In genomic region chr12:103376774-103377173, GRCm38 (mm10) we compare ENCODE assay signal across 16 mouse cellular contexts. TPM values are rescaled to one million over a fixed set of nuclear protein-coding genes. Genes with fewer than 3 reads are reported as not detected.
DNase-seq lines count a peak whose midpoint lies in the region; ATAC-seq and TF ChIP-seq lines count a peak whose summit lies in the region.
"Had no signal": no experiment of that assay in that cellular context is flagged by ENCODE, and none has a peak within 500 bp of the region (broad histone marks: within the 10 kb centered on the region; RNA-seq: fewer than 3 reads in every experiment).

No protein-coding gene starts in this region.

- TF ChIP-seq POLR2A in cortical plate, adult 2 months (IDR thresholded peaks at IDR 0.05; ENCODE audit: extremely low read depth, insufficient read depth, low read length), result 0 out of 2 replicates have a peak, but pooled peaks have one; percentile 12
- TF ChIP-seq POLR2A in cerebellum, adult 2 months (IDR thresholded peaks at IDR 0.05; ENCODE audit: borderline replicate concordance, insufficient read depth, low read length), result no peak

- no peak overlapping the region for H3K9ac ChIP-seq in heart, embryonic 16.5 days (ENCODE audit: low read length)
- no peak overlapping the region for H3K9ac ChIP-seq in midbrain, embryonic 16.5 days (ENCODE audit: low read depth, low read length)
- H3K9ac ChIP-seq in midbrain, embryonic 14.5 days (replicated peaks; ENCODE audit: low read length), result no peak overlapping the region
- no peak overlapping the region for H3K9ac ChIP-seq in limb, embryonic 15.5 days
- H3K9ac ChIP-seq: embryonic facial prominence, embryonic 12.5 days had no signal

- no peaks in the 10 kb centered on the region for H3K4me1 ChIP-seq in heart, embryonic 16.5 days (ENCODE audit: control insufficient read depth, insufficient read depth, low read length)
- H3K4me1 ChIP-seq in midbrain, embryonic 16.5 days (ENCODE audit: control insufficient read depth, insufficient read depth, low read length), result no peaks in the 10 kb centered on the region
- no peaks in the 10 kb centered on the region for H3K4me1 ChIP-seq in midbrain, embryonic 14.5 days (ENCODE audit: control insufficient read depth, insufficient read depth, low read length)
- H3K4me1 ChIP-seq in cortical plate, adult 2 months (ENCODE audit: control insufficient read depth, insufficient read depth, low read length), result peaks cover 3% of the 10 kb centered on the region
- H3K4me1 ChIP-seq in limb, embryonic 15.5 days, result no peaks in the 10 kb centered on the region
- no peaks in the 10 kb centered on the region for H3K4me1 ChIP-seq in cerebellum, adult 2 months (ENCODE audit: control insufficient read depth, insufficient read depth, low read length)
- H3K4me1 ChIP-seq: embryonic facial prominence, embryonic 12.5 days had no signal

- TF ChIP-seq CTCF in cortical plate, adult 2 months (IDR thresholded peaks at IDR 0.05; ENCODE audit: extremely low read depth, insufficient read depth, low read length), result no peak
- TF ChIP-seq CTCF in cerebellum, adult 2 months (IDR thresholded peaks at IDR 0.05; ENCODE audit: borderline replicate concordance, insufficient read depth, low read depth, low read length), result no peak

- WGBS in heart, embryonic 16.5 days, result 33% methylated on average over 4 of the region's 4 CpGs
- WGBS in midbrain, embryonic 16.5 days, result 66% methylated on average over 4 of the region's 4 CpGs
- 74% methylated on average over 4 of the region's 4 CpGs for WGBS in midbrain, embryonic 14.5 days
- WGBS in limb, embryonic 15.5 days, result 52% methylated on average over 4 of the region's 4 CpGs
- WGBS in cerebellum, adult 2 months, result 24% methylated on average over 4 of the region's 4 CpGs

- ATAC-seq in heart, embryonic 16.5 days (replicated peaks; ENCODE audit: extremely low read depth, insufficient read depth, low FRiP score), result peak; percentile 39; the same call in 1 of the 2 replicates
- ATAC-seq in midbrain, embryonic 16.5 days, result 0 out of 2 replicates have a peak, but pooled peaks have one; percentile 36
- no peak for ATAC-seq in midbrain, embryonic 14.5 days (ENCODE audit: low FRiP score, low TSS enrichment)
- 0 out of 2 replicates have a peak, but pooled peaks have one; percentile 15 for ATAC-seq in limb, embryonic 15.5 days (ENCODE audit: insufficient number of reproducible peaks, low FRiP score, low TSS enrichment, low read depth)

- no peaks in the 10 kb centered on the region for H3K27me3 ChIP-seq in heart, embryonic 16.5 days (ENCODE audit: control insufficient read depth, insufficient read depth, low read length)
- no peaks in the 10 kb centered on the region for H3K27me3 ChIP-seq in midbrain, embryonic 16.5 days (ENCODE audit: control insufficient read depth, insufficient read depth, low read depth, low read length)
- no peaks in the 10 kb centered on the region for H3K27me3 ChIP-seq in midbrain, embryonic 14.5 days (ENCODE audit: control insufficient read depth, insufficient read depth, low read length)
- H3K27me3 ChIP-seq in limb, embryonic 15.5 days, result no peaks in the 10 kb centered on the region
- H3K27me3 ChIP-seq in cerebellum, adult 2 months (ENCODE audit: control insufficient read depth, insufficient read depth, low read length), result no peaks in the 10 kb centered on the region
- H3K27me3 ChIP-seq: embryonic facial prominence, embryonic 12.5 days had no signal

- no peak overlapping the region for H3K27ac ChIP-seq in heart, embryonic 16.5 days (ENCODE audit: low read length)
- H3K27ac ChIP-seq in midbrain, embryonic 16.5 days (ENCODE audit: low read length), result no peak overlapping the region
- H3K27ac ChIP-seq in midbrain, embryonic 14.5 days (replicated peaks; ENCODE audit: low read depth, low read length), result no peak overlapping the region
- peak overlapping the region; percentile 27; the same call in 1 of the 2 replicates for H3K27ac ChIP-seq in cortical plate, adult 2 months (ENCODE audit: insufficient read depth, low read length)
- no peak overlapping the region for H3K27ac ChIP-seq in limb, embryonic 15.5 days
- no peak overlapping the region for H3K27ac ChIP-seq in cerebellum, adult 2 months (ENCODE audit: insufficient read depth, low read length)
- H3K27ac ChIP-seq: embryonic facial prominence, embryonic 12.5 days; gastrocnemius, adult 2 months had no signal

- H3K4me2 ChIP-seq in heart, embryonic 16.5 days (ENCODE audit: low read depth, low read length), result no peak overlapping the region
- no peak overlapping the region for H3K4me2 ChIP-seq in midbrain, embryonic 16.5 days (ENCODE audit: low read length)
- no peak overlapping the region for H3K4me2 ChIP-seq in midbrain, embryonic 14.5 days (ENCODE audit: low read length)
- H3K4me2 ChIP-seq in limb, embryonic 15.5 days, result no peak overlapping the region
- H3K4me2 ChIP-seq: embryonic facial prominence, embryonic 12.5 days had no signal

- H3K36me3 ChIP-seq in heart, embryonic 16.5 days (ENCODE audit: control insufficient read depth, insufficient read depth), result no peaks in the 10 kb centered on the region
- no peaks in the 10 kb centered on the region for H3K36me3 ChIP-seq in midbrain, embryonic 16.5 days (ENCODE audit: control insufficient read depth, insufficient read depth, low read length)
- no peaks in the 10 kb centered on the region for H3K36me3 ChIP-seq in midbrain, embryonic 14.5 days (ENCODE audit: control insufficient read depth, insufficient read depth, low read length)
- no peaks in the 10 kb centered on the region for H3K36me3 ChIP-seq in limb, embryonic 15.5 days
- H3K36me3 ChIP-seq: embryonic facial prominence, embryonic 12.5 days had no signal

- H3K4me3 ChIP-seq in heart, embryonic 16.5 days (ENCODE audit: low read length), result no peak overlapping the region
- H3K4me3 ChIP-seq in midbrain, embryonic 16.5 days (ENCODE audit: low read depth, low read length), result no peak overlapping the region
- no peak overlapping the region for H3K4me3 ChIP-seq in midbrain, embryonic 14.5 days (replicated peaks; ENCODE audit: low read depth, low read length)
- H3K4me3 ChIP-seq in cortical plate, adult 2 months (ENCODE audit: insufficient read depth, low read length), result no peak overlapping the region
- no peak overlapping the region for H3K4me3 ChIP-seq in limb, embryonic 15.5 days
- H3K4me3 ChIP-seq in cerebellum, adult 2 months (replicated peaks; ENCODE audit: insufficient read depth, low read depth, low read length), result no peak overlapping the region
- H3K4me3 ChIP-seq: embryonic facial prominence, embryonic 12.5 days; gastrocnemius, adult 2 months had no signal

- no peaks in the 10 kb centered on the region for H3K9me3 ChIP-seq in heart, embryonic 16.5 days (replicated peaks; ENCODE audit: control insufficient read depth, low read length)
- H3K9me3 ChIP-seq in midbrain, embryonic 16.5 days (replicated peaks; ENCODE audit: control insufficient read depth, low read length, poor library complexity, severe bottlenecking), result no peaks in the 10 kb centered on the region; the same call in 1 of the 2 replicates
- no peaks in the 10 kb centered on the region for H3K9me3 ChIP-seq in midbrain, embryonic 14.5 days (ENCODE audit: control insufficient read depth, low read length)
- no peaks in the 10 kb centered on the region for H3K9me3 ChIP-seq in limb, embryonic 15.5 days
- H3K9me3 ChIP-seq: embryonic facial prominence, embryonic 12.5 days had no signal

- intact Hi-C loops in heart, postnatal 14 days (cut with DNase I), result no loop called here

- DNase-seq in heart, postnatal 14 days, result no peak
- no peak for DNase-seq in midbrain, embryonic 14.5 days
- no peak for DNase-seq in testis, postnatal 10 days (ENCODE audit: low spot score)
- no peak for DNase-seq in cerebellum, adult 2 months
- DNase-seq: adrenal gland, postnatal 36 days; cerebellum, adult 9-11 months; gastrocnemius, adult 2 months; heart, postnatal 10 days; kidney, adult 8-10 months; lung, adult 18-20 months; thymus, postnatal 14 days had no signal

RNA-seq across cellular contexts. Expression of gene Otub2, which starts 11.7 kb away (rescaled TPM):
- 9.9 and 11.7 TPM in 2 replicates for polyA plus RNA-seq in heart, embryonic 16.5 days (2015; fragmentation: Nextera tagmentation; extraction: Ambion mirVana)
- 1 to 10 TPM; 3.6 to 4.0 TPM for total RNA-seq in heart, postnatal 14 days (2021)
- polyA plus RNA-seq in midbrain, embryonic 16.5 days (2015; fragmentation: Nextera tagmentation; extraction: Ambion mirVana), result 23.5 and 24.4 TPM in 2 replicates
- polyA plus RNA-seq in midbrain, embryonic 14.5 days (2014; fragmentation: Nextera tagmentation; extraction: Ambion mirVana), result 22.9 and 26.3 TPM in 2 replicates
- 28.2 and 28.5 TPM in 2 replicates for polyA plus RNA-seq in cortical plate, adult 2 months (2012; rRNA removed)
- 9.8 and 10.8 TPM in 2 replicates for polyA plus RNA-seq in limb, embryonic 15.5 days (2015; fragmentation: Nextera tagmentation; extraction: Ambion mirVana)
- 10.6 and 11.6 TPM in 2 replicates for polyA plus RNA-seq in cerebellum, adult 2 months (2012; rRNA removed)

RNA-seq across cellular contexts. Expression of gene Asb2, which starts 21.0 kb away (rescaled TPM):
- 253 and 264 TPM in 2 replicates for polyA plus RNA-seq in heart, embryonic 16.5 days (2015; fragmentation: Nextera tagmentation; extraction: Ambion mirVana)
- 100 to 1,000 TPM; 470 to 485 TPM for total RNA-seq in heart, postnatal 14 days (2021)
- polyA plus RNA-seq in midbrain, embryonic 16.5 days (2015; fragmentation: Nextera tagmentation; extraction: Ambion mirVana), result 0.80 and 0.82 TPM in 2 replicates
- polyA plus RNA-seq in midbrain, embryonic 14.5 days (2014; fragmentation: Nextera tagmentation; extraction: Ambion mirVana), result 0.39 and 0.46 TPM in 2 replicates
- polyA plus RNA-seq in cortical plate, adult 2 months (2012; rRNA removed), result 3.2 and 4.1 TPM in 2 replicates
- polyA plus RNA-seq in limb, embryonic 15.5 days (2015; fragmentation: Nextera tagmentation; extraction: Ambion mirVana), result 5.9 and 18.6 TPM in 2 replicates
- polyA plus RNA-seq in cerebellum, adult 2 months (2012; rRNA removed), result 2.1 and 2.7 TPM in 2 replicates

RNA-seq across cellular contexts. Expression of gene 9330161L09Rik, which starts 30.8 kb away (rescaled TPM):
- 0.15 and 0.38 TPM in 2 replicates for polyA plus RNA-seq in heart, embryonic 16.5 days (2015; fragmentation: Nextera tagmentation; extraction: Ambion mirVana)
- total RNA-seq in heart, postnatal 14 days (2021), result 1 to 10 TPM in 1 of 2 experiments, under 1 TPM in 1; 0.48 to 1.3 TPM
- 1.2 and 1.4 TPM in 2 replicates for polyA plus RNA-seq in midbrain, embryonic 16.5 days (2015; fragmentation: Nextera tagmentation; extraction: Ambion mirVana)
- polyA plus RNA-seq in midbrain, embryonic 14.5 days (2014; fragmentation: Nextera tagmentation; extraction: Ambion mirVana), result 1.6 and 2.2 TPM in 2 replicates
- 0.85 and 1.3 TPM in 2 replicates for polyA plus RNA-seq in cortical plate, adult 2 months (2012; rRNA removed)
- 0.29 and 0.30 TPM in 2 replicates for polyA plus RNA-seq in limb, embryonic 15.5 days (2015; fragmentation: Nextera tagmentation; extraction: Ambion mirVana)
- 2.3 and 3.2 TPM in 2 replicates for polyA plus RNA-seq in cerebellum, adult 2 months (2012; rRNA removed)

RNA-seq across cellular contexts. Expression of gene Ddx24, which starts 48.9 kb away (rescaled TPM):
- polyA plus RNA-seq in heart, embryonic 16.5 days (2015; fragmentation: Nextera tagmentation; extraction: Ambion mirVana), result 59.7 and 66.9 TPM in 2 replicates
- 10 to 100 TPM; 78.8 to 86.6 TPM for total RNA-seq in heart, postnatal 14 days (2021)
- 150 and 155 TPM in 2 replicates for polyA plus RNA-seq in midbrain, embryonic 16.5 days (2015; fragmentation: Nextera tagmentation; extraction: Ambion mirVana)
- 112 and 140 TPM in 2 replicates for polyA plus RNA-seq in midbrain, embryonic 14.5 days (2014; fragmentation: Nextera tagmentation; extraction: Ambion mirVana)
- polyA plus RNA-seq in cortical plate, adult 2 months (2012; rRNA removed), result 160 and 162 TPM in 2 replicates
- 91.4 and 94.7 TPM in 2 replicates for polyA plus RNA-seq in limb, embryonic 15.5 days (2015; fragmentation: Nextera tagmentation; extraction: Ambion mirVana)
- polyA plus RNA-seq in cerebellum, adult 2 months (2012; rRNA removed), result 184 and 187 TPM in 2 replicates

RNA-seq across cellular contexts. Expression of gene Ifi27, which starts 57.2 kb away (rescaled TPM):
- 43.2 and 48.3 TPM in 2 replicates for polyA plus RNA-seq in heart, embryonic 16.5 days (2015; fragmentation: Nextera tagmentation; extraction: Ambion mirVana)
- total RNA-seq in heart, postnatal 14 days (2021), result 10 to 100 TPM; 49.7 to 84.1 TPM
- 10.0 and 12.3 TPM in 2 replicates for polyA plus RNA-seq in midbrain, embryonic 16.5 days (2015; fragmentation: Nextera tagmentation; extraction: Ambion mirVana)
- 5.8 and 9.4 TPM in 2 replicates for polyA plus RNA-seq in midbrain, embryonic 14.5 days (2014; fragmentation: Nextera tagmentation; extraction: Ambion mirVana)
- 88.3 and 110 TPM in 2 replicates for polyA plus RNA-seq in cortical plate, adult 2 months (2012; rRNA removed)
- 62.4 and 78.0 TPM in 2 replicates for polyA plus RNA-seq in limb, embryonic 15.5 days (2015; fragmentation: Nextera tagmentation; extraction: Ambion mirVana)
- 82.1 and 99.0 TPM in 2 replicates for polyA plus RNA-seq in cerebellum, adult 2 months (2012; rRNA removed)

Comparison
In these comparisons a context has a peak if more than half of its experiments do, and no peak if none do; other contexts are left out.
1. RNA of gene Asb2, which starts 21.0 kb away (polyA plus RNA-seq): 253 to 264 TPM in heart, embryonic 16.5 days; 5.9 to 18.6 TPM in limb, embryonic 15.5 days, 3.2 to 4.1 TPM in cortical plate, adult 2 months, 2.1 to 2.7 TPM in cerebellum, adult 2 months, 0.80 to 0.82 TPM in midbrain, embryonic 16.5 days and 0.39 to 0.46 TPM in midbrain, embryonic 14.5 days; every median in the first group is over 10 times any median in the second.